Mouse (Mus musculus) bone marrow, adult 2 months (tissue): ENCODE measurements around the gene Pir.

Experiments used
- CTCF ChIP-seq: fragments of 200-500 bp; IDR thresholded peaks from 2 replicates; pipeline ENCODE4 v1.5.1; 2011; ENCODE audit warnings: low read length, control low read depth; ENCODE audit not compliant: control insufficient read depth, insufficient read depth
- POLR2A ChIP-seq: fragments of 200-500 bp; IDR thresholded peaks from 2 replicates; pipeline ENCODE4 v1.6.1; 2011; ENCODE audit warnings: low read depth, mild to moderate bottlenecking, control low read depth, low read length, borderline replicate concordance; ENCODE audit not compliant: control insufficient read depth

DNA sequence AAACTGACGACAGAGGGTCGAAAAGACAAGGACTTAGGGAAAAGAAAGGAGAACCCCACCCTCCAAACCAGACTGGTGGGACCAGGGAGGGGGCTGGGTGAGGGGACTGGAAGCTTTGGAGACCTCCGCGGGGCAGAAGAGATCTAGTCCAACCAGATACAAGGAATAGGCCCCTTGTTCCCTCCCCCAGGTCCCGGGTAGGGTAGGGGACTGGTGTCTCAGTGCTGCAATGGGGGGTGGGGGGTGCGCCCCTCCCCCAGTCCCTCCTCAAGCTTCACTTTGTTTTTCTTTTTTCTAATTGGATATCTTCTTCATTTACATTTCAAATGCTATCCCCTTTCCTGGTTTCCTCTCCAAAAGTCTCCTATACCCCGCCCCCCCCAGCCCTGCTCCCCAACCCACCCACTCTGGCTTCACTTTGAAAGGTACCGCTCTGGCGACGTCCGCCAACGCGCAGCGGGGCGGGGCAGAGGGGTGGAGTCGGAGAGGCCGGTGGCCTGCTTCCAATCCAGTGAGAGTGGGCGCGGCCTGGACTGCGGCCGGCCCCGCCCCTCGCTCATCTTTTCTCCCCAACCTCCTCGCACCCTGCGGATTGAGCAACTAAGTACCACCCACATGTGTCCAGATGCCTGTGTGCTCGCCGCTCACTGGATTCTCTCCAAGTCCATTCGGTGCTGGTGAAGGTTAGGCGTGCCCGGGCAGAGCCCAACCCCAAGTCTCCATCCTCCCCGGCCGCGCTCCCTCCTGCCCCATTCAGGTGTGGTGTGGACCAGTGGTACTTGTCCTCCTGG is 112.6 kb downstream of the Pir start:
- TF ChIP-seq CTCF, result no peak
- no peak for TF ChIP-seq POLR2A
